Mouse (Mus musculus) urinary bladder, adult 2 months (tissue): ENCODE results near the gene Hist1h3f. TPM values are rescaled to one million over a fixed set of nuclear protein-coding genes. Genes with fewer than 3 reads are reported as not detected.
A peak's percentile ranks its signal among the peaks of the same experiment; 100 is the strongest.

Experiments
- DNase-seq: peaks from one replicate; pipeline ENCODE4 v3.0.0; 2022; ENCODE audit warnings: low spot score
- polyA plus RNA-seq: library from polyadenylated mRNA; depleted of rRNA; stranded (reverse); fragments of >200 nt; gene quantifications from 2 replicates; pipeline ENCODE4 v1.2.3, GENCODE M21; 2012; rRNA removed

The Hist1h3f gene
- 0.44 and 0.78 TPM in 2 replicates for polyA plus RNA-seq

DNA sequence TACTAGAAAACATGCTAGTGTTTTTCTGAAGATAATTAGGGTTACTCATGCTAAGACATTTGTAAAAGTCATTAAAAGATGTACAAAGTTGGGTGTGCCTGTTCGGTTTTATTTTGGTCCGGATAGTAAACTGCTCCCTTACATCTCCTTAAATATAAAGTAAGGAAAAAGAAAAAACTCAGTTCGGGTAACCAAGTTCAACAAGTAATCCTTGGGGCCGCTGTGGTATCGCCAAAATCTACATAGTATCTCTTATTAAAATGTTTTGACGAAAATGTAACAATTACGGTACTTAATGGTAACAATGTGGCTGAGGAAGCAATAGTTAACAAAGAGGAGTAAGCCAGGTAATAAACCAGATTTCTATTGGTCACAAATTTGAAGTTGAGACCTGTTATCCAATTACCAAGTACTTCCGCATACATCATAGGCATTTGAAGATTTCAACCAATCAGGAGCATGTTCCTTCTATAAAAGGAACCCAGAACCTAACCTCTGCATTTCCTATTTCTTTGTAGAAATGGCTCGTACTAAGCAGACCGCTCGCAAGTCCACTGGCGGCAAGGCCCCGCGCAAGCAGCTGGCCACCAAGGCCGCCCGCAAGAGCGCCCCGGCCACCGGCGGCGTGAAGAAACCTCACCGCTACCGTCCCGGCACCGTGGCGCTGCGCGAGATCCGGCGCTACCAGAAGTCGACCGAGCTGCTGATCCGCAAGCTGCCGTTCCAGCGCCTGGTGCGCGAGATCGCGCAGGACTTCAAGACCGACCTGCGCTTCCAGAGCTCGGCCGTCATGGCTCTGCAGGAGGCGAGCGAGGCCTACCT lies at the start of gene Hist1h3f:
TSS of gene Hist1h3f (plus strand) at position 88 of the 822 bp plus-strand sequence.
- DNase-seq, result peak; percentile 65

- DNase-seq, result no peak
Measured at GRCm38 (mm10) chr13:23495526-23495925, 48.3 kb upstream of the Hist1h3f start.

- DNase-seq, result no peak
Measured at GRCm38 (mm10) chr13:23497656-23498321, 46.1 kb upstream of the Hist1h3f start.

DNA sequence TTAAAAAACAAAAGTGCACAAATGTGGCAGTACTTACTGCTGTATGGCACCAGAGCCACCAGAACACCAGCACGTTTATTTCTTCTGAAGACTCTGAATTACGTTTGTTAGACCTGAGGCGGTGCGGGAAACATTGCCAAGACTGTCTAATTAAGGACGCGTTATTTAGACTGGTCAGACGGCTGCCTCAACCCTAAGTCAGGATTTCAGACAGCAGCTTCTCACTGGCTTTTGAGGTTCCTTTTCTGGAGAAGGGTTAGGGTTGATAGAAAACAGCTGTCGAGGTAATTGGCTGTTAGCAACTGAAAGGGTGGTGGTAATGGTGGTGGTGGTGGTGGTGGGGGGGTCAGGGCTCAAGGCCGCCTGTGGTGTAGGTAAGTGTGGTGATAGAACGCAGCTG lies 45.2 kb upstream of the Hist1h3f start:
- DNase-seq, result no peak

DNA sequence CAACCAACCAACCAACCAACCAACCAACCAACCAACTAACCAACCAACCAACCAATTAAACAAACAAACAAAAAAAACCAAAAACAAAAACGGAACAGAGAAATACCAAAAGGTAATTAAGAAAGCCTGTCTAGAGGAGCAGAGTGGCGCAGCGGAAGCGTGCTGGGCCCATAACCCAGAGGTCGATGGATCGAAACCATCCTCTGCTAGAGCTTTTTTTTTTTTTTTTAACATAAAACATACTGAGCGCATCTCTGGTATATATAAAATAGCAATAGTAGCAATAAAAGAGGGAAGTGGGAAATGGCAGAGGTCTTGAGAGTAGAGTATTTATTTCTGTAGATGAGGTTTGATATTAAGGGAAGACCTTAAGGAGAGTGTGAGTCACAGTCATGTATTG lies 43.9 kb upstream of the Hist1h3f start:
- DNase-seq, result no peak

DNA sequence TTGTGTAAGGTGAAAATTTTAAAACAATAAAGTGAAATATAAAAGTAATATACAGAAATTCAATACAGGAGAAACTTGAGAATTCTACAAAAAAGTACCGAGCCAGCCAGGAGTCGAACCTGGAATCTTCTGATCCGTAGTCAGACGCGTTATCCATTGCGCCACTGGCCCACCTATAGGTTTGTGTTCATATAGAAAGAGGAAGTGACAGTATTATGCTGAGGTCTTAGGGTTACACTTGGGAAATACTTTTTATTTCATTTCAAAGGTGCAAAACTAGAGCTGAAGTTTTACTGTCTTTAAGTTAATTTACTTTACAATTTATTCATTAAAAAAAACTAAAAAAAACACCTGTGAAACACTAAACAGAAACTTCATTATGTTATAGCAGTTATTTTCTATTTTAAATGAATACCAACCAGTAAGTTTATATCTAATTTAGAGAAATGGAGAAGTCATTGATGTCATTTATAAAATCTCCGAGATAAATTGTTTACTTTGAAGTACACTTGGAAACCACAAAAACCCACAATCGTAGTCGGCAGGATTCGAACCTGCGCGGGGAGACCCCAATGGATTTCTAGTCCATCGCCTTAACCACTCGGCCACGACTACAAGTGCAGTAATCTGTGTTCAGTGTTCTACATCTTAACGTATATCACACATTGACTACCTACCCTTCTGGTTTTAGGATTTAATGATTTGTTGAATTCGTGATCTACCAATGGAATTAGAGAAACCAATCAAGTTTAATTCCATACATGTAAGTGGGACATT lies 43.2 kb upstream of the Hist1h3f start:
- DNase-seq, result no peak

- no peak for DNase-seq
Measured at GRCm38 (mm10) chr13:23501511-23501910, 42.3 kb upstream of the Hist1h3f start.

GRCm38 (mm10) chr13:23502031-23502567 lies 41.8 kb upstream of the Hist1h3f start:
- DNase-seq, result no peak

DNA sequence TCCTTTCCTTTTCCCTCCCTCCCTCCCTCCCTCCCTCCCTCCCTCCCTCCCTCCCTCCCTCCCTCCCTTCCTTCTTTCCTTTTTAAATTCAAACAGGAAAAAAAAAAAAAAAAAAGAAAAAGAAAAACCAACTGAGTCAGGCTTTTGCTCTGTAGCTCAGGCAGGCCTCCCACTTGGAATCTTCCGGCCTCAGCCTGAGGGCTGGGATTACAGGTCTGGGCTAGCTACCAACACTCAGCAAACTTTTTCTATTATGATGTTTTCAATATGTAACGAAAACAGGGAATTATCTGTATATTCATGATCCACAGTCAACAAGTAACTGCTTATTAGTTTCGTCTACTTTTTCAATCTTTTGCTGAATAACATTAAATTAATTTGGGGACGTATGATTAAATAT lies 40.9 kb upstream of the Hist1h3f start:
- no peak for DNase-seq

- no peak for DNase-seq
Measured at GRCm38 (mm10) chr13:23503797-23504196, 40.1 kb upstream of the Hist1h3f start.

- DNase-seq, result no peak
Measured at GRCm38 (mm10) chr13:23505662-23506345, 38.0 kb upstream of the Hist1h3f start.

DNA sequence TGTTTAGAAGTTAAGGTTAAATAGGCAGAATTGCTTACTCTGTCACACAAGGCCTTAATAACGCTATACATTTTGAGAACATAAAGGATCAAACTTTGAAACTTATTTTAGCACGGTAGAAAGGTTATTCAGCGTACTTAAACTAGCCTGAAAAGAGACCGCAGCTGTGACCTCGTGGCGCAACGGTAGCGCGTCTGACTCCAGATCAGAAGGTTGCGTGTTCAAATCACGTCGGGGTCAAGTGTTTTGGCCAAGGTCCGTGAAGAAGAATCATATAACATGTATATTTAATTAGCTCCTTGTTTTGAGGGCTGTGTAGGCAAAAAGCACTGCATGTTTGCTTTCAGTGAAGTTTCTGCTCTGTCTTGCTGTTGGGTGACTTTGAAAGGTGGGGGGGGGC lies 37.5 kb upstream of the Hist1h3f start:
- DNase-seq, result no peak

GRCm38 (mm10) chr13:23506819-23507515 lies 36.9 kb upstream of the Hist1h3f start:
- DNase-seq, result no peak

DNA sequence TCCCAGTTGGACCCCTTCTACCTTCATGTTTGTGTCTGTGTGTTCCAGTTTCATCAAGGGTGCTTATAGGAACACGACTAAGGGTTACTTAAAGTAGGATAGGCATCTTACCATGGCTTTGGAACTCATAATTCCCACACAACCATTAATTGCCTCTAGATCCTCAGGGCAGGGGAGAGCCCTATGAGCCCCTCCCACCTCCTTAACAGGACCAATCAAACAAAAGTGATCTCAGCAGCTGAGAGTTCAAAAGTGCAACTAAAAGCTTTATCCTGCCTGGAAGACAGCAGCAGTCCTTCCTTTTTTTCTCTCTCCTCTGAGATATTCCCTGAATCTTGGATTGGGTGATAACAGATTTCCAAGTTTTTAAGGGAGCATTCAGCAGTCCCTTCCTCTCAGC lies 33.7 kb upstream of the Hist1h3f start:
- no peak for DNase-seq

DNA sequence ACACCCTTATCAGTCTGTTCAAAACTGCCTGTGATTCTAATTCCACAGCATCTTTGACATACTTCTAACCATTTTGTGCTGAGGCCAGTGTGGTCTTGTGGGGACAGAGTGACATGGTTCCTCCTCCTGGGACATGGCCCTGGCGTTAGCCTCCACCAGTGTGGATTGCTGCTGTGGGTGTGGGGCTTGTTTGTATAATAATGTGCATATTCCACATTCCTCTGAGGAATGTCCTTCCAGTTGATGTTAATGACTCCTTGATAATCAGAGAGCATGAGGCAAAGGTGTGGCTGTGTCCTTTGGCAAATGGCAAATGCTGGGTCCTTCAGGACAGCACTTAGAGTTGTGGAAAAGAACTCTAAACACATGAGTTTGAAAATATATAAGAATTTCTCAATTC lies 30.3 kb upstream of the Hist1h3f start:
- DNase-seq, result no peak

- no peak for DNase-seq
Measured at GRCm38 (mm10) chr13:23515281-23515680, 28.6 kb upstream of the Hist1h3f start.

DNA sequence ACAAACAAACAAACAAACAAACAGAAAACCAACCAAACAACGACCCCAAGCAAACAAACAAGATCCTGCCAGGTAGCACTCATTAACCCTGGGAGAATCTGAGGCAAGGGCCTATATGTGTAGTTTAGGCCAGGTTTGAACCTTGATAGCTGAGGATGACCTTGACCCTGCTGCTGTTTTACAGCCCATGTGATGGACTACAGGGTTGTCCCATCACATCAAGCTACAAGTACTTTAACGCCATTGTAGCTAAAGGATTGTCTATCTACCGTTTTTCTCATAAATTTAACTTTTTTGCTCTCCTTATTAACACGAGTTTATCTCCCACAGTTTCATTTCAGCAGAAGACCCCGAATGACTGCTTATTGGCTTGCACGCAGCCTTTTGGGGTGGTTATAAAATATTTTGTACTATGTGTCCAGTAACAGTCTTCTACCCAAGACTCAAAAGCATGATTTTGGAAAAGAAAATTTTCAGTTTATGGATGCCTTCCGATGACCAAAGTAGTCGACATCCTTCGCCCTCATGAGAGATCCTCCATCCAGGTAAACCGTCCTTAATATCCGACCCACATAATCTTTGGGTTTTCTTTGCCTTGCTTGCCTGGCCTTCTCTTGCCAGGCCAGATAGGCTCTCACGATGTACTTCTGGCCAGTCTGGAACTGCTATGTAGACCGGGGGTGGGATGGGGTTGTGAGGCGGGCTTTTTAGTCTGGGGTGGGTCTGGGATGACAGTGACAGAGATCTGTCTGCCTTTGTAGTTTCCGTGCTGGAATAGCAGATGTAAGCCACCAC lies 27.8 kb upstream of the Hist1h3f start:
- no peak for DNase-seq

GRCm38 (mm10) chr13:23516822-23517602 lies 26.8 kb upstream of the Hist1h3f start:
- DNase-seq, result peak; percentile 58

DNA sequence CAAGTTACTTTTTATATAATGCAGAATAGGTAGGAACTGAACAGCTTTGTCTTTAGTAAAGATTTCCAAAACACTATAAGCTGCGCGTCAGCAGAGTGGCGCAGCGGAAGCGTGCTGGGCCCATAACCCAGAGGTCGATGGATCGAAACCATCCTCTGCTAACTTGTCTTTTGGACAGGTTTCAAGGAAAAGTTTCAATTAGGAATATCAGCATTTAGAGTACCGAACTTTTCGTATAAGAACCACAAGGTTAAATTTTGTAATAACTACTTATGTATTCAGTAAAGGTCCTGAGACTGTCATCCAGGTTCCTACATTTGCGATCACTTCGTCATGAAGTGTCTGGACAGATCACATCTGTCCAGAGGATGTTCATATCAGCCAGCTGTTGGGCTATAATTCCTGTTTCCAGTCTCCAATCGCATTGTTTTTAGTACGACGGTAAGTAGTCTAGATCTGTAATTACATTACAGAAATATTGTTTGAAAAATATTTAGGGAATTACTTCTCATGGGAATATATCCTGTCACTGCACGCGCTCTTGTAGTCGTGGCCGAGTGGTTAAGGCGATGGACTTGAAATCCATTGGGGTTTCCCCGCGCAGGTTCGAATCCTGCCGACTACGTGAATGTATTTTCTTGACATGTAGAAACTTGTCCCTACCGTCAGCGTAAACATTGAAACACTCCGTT lies 26.1 kb upstream of the Hist1h3f start:
- peak; percentile 79 for DNase-seq
